Mouse (Mus musculus): ENCODE data around the gene Ifna1.

DNA sequence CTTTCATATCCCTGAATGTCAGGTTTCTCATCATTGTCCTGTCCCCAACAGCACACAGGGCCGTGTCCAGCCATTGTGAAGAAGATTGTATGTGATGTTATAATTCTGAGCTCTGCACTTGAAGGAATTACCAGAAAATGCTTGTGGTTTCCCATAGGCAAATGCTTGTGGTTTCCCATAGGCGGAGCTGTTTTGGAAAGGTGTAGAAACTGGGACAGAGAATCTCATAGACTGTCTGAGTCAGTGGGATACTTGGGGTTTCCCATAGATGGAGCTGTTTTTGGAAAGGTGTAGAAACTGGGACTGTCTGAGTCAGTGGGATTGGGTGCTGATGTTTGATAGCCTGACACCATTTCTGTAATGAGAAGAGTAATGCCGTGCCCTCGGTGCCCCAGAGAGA is 26.6 kb downstream of the Ifna1 start:
- TF ChIP-seq POLR2A (IDR thresholded peaks at IDR 0.05; ENCODE audit: borderline replicate concordance, extremely low read depth, low read depth, low read length) (no peak), CTCF (IDR thresholded peaks at IDR 0.05; ENCODE audit: insufficient read depth, low read length) (no peak)
